Mouse (Mus musculus): ENCODE measurements around the gene Hist2h2ac.
A peak's percentile ranks its signal among the peaks of the same experiment; 100 is the strongest.
"Not testable (repeated sequence)": the region's sequence is repeated elsewhere in the genome, so short reads cannot be mapped to it uniquely, and the experiment has no call there.

Gene Hist2h2ac

DNA sequence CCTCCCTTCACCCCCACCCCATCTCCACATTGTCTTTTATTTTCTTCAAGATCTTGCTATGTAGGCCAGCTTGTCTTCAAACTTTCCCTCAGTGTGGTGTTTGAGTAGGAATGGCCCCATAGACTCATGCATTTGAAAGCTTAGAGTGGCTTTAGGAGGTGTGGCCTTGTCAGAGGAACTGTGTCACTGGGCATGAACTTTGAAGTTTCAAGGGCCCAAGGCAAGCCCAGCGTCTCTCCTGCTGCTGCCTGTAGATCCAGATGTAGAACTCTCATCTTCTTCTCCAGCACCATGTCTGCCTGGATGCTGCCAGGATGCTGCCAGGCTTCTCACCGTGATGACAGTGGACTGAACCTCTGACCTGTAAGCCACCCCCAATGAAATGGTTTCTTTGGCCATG lies 8.1 kb upstream of the Hist2h2ac start:
- no peak for DNase-seq (ENCODE audit: low spot score)

DNA sequence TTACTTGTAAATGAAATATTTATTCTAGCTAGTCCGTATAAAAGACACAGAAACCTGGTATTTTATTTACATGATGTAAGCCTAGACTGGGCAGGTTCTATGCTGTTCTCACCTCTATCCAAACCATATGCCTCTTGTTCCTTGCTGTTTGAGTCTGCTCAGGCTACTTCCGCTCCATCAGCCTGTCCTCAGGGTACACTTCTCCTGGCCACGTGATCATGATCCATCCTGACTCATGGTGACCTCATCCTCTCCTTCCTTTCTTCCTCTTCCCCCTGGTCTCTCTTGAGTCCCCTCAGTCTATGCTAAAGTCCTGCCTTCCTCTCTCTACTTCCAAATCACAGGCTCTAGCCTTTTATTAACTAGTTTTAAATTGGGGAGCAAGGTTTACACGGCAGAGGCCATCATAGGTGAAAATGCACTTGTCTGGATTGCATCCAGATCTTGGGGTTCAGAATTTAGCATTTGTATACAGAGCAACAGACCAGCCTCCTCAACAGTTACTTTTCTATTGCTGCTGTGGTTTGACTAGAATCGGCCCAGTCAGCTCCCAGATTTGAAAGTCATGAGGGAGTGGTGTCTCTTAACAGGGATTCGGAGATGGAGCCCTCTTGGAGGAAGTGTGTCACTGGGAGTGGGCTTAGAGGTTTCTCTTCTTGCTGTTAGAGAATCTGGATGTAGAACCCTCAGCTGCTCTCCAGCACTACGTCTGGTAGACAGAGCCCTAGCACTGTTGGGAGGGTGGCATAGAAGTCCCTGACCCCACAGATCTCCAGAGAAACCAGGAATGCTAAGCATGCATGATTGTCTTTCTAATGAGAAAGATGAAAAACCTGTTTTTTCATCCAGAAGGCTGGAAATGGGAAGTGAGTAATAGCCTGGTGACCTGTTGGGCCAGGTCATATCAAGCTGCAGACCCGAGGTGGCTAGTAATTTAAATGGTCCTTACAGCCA lies 6.3 kb upstream of the Hist2h2ac start:
- DNase-seq (ENCODE audit: low spot score) = no peak

DNA sequence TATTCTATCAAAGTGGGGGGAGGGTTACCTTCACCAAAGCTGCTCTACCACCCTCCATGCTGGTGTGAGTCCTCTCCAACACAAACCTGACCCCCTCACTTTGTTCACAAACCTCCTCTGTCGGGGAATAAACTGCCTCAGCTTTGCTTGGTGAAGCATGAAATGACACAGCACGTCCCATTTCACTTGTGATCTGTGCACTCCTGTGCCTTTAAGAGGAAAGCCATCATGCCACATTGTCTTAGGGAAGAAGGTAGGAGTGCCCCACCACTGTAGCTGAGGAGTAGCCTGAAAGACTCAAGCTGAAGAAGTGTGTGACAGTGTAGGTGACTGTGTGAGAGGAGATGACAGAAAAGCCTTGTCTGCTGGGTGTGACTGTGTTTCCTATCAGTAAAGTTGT lies 4.7 kb upstream of the Hist2h2ac start:
- no peak for DNase-seq (ENCODE audit: low spot score)

DNA sequence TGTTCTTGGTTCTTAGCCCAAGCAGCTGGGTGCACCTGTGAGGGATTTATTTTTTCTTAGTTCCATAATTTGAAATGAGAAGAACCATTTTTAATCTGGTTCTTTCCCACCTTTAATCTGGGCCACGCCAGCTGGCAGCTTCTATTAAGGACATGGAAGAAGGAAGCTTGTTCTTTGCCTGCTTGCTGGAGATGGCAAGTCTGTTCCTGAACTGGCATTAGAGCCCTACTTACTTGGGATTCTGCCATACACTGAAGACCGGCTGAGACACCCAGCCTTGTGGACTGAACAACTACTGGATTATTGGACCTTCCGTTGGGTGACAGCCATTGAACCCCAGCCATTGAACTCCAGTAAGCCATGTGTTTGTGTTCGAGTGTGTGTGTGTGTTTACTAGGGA lies 2.1 kb upstream of the Hist2h2ac start:
- DNase-seq (ENCODE audit: low spot score) = no peak

DNA sequence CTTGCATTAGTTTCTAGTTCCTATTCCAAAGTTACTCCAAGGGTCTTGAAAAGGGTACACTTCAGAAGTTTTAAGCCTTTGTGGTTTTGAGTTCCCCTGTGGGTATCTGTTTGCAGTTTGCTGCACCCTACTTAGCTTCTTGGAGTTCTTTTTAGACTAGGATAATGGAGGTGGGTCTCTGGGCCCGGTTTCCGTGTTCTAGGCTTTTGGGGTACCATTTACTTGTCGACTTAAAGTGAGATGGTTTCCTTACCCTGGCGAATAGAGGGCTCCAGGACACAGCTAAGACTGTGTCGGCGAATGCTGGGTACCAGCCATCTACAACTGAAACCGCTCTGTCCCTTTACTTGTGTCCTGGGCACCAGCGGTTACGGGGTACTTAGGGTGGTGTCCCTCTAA lies 959 bp upstream of the Hist2h2ac start:
- no peak for DNase-seq (ENCODE audit: low spot score)

DNA sequence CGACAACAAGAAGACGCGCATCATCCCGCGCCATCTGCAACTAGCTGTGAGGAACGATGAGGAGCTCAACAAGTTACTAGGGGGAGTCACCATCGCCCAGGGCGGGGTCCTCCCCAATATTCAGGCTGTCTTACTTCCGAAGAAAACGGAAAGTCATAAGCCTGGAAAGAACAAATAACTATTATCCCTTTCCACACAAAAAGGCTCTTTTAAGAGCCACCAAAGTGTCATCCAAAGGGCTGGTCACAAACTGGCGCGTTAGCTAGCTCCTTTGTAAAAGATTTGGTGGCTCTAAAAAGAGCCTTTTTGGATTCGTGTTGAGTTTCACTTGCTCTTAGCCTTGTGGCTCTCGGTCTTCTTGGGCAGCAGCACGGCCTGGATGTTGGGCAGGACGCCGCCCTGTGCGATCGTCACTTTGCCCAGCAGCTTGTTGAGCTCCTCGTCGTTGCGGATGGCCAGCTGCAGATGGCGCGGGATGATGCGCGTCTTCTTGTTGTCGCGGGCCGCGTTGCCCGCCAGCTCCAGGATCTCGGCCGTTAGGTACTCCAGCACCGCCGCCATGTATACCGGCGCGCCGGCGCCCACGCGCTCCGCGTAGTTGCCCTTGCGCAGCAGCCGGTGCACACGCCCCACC lies 432 bp downstream of the Hist2h2ac start:
- DNase-seq (ENCODE audit: low spot score) = peak; percentile 75

DNA sequence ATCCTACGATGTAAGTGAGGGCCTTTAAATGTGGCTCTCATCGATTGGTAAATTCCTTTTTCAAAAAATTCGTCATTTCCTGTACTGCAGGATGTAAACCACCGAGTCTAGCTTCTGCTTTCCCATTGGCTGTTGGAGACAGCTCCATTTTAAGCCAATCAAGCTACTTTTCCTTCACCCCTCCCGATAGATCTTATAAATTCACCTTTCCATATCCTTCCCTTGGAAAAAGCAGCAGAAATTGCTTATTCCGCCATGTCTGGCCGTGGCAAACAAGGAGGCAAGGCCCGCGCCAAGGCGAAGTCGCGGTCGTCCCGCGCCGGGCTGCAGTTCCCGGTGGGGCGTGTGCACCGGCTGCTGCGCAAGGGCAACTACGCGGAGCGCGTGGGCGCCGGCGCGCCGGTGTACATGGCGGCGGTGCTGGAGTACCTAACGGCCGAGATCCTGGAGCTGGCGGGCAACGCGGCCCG lies 984 bp downstream of the Hist2h2ac start, which contains the start of the genes Bola1 and Hist2h2ab:
Bola1 (minus strand) TSS at position 49 of the 470 bp plus-strand sequence.
Hist2h2ab (plus strand) TSS at position 205 of the 470 bp plus-strand sequence.
- DNase-seq (ENCODE audit: low spot score) = peak; percentile 91

DNA sequence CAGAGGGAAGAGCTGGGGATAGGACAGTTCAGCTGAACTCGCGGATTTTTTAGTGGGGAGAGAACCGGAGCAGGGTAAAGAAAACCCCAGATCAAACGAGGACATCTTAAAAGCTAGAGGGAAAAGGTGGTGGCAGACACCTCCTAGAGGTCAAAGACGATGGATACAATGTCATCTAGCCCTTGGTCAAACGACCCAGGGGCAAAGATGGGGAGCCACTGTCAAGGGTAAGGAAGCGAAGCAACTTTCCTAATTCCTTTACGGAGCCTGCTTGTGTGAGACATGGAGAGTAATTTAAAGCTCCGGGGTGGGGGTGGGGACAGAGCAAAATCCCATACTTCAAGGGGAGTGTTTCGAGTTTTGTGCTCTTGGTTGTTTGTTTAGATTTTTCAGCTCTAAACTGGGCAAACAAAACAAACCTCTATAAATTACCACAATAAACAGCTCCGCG lies 1.5 kb downstream of the Hist2h2ac start:
- peak; percentile 72 for DNase-seq (ENCODE audit: low spot score)

DNA sequence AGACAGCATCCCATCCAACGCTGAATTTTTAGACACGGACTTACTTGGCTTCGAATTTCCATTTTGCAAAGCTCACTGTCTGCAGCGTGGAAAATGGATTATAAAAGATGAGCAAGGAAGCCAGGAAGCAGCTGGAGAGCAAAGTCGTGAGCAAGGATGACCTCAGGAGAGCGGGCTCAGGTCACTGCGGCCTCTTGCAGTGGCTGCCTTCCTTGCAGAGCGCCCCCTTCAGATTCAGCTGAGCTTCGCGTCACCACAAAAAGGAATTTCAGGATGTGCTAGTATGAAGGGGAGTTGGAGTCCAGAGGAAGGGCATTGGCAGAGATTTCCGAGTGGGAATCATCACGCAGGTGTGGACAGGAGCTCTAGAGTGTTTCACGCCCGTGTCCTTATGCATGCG lies 11.4 kb downstream of the Hist2h2ac start:
- peak; percentile 46 for DNase-seq (ENCODE audit: low spot score)

DNA sequence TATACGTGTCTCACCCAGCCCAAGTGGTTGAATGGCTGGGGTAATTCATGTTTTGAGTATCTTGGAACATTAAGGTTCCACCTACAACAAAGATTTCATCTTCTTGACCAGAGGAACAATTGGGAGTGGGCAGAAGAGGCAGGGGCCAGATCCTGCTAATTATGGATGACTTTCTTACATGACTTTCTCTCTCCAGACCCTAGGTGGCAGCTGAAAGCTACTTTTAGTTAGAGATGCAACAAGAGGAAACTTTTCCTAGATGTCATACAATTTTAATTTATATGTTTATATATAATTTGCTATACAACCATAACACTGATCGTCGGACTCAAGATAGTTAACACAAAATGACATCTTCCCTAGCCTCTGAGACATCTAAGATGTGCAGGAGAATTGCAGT lies 12.9 kb downstream of the Hist2h2ac start:
- no peak for DNase-seq (ENCODE audit: low spot score)

DNA sequence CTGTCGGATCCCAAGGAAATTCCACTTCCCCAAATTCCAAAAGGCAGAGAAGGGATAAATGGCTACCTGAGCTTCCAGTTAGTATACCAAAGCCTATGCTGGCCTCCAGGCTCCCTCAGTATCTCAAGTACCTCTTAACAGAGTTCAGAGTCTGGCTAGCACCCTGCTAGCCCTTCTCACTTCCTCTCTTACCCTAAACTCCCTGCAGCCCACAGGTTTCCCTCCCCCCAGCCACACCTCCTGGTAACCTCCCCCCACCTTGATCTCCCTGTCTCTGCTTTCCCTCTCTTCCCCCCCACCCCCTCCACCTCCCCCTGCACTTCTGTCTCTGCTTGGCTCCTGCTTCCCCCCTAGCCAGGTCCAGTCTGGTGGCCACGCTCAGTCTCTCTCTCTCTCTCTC lies 20.9 kb downstream of the Hist2h2ac start:
- no peak for DNase-seq (ENCODE audit: low spot score)

DNA sequence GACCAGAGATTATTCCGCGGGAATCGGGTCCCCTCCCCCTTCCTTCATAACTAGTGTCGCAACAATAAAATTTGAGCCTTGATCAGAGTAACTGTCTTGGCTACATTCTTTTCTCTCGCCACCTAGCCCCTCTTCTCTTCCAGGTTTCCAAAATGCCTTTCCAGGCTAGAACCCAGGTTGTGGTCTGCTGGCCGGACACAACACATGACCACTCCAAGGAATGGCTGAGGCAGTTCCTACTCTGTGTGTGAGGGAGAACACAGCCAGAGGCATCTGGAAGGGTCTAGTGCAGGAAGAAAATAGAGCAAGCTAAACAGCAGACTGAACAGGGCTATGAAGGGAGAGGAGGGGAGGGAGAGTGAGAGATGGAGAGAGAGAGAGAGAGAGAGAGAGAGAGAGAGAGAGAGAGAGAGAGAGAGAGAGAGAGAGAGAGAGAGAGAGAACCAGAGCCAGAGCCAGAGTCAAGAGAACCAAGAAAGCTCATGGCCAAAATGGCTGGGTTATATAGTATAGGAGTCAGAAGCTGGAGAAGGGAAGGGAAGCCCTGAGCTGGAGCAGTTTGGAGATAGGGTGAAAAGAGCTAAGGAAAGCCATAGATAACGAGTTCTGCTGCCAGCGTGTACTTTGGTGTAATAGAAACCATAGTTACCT lies 22.0 kb downstream of the Hist2h2ac start:
- not testable (repeated sequence) for DNase-seq (ENCODE audit: low spot score)

DNA sequence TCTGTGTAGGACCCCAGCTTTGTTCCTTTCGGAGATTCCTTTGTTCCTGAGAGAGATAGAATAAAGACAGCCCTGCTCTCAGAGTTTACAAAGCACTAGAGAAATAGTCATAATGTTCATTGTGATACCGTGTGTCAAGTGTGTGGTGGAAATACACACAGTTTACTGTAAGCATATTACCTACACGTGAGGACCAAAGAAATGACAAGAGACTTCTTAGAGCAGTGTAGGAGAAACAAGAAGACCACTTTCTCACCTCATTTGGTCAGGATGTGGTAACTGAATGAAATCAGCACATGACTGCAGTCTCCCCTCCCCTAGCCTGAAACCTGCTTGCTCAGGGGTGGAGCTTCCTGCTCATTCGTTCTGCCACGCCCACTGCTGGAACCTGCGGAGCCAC lies 22.5 kb downstream of the Hist2h2ac start:
- peak; percentile 55 for DNase-seq (ENCODE audit: low spot score)

DNA sequence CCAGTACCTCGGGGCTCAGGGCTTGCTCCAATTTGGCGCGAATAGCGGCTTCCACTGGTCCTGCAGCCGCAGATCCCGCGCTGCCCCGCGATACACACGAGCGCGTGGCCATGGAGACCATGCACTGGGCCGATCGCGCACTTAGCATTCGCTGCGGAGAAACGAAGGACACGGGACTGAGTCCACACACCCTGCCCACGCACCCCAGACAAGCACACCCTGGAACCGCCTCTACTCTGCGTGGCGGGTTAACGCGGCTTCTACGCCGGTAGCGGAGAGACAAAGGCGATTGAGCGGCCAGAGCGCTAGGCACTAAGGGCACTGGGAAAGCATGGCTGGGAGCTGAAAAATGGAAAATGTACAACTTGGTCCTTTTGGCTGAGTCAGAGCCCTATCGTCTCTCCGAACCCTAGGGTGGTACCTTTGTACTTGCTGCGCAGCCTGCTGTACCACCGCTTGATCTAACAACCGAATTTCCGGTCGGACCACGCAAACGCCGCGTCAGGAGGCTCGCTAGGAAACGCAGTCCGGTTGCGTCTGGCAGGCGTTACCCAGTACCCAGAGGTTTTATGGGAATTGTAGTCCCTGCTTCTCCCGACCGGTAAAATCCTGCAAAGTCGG lies 23.4 kb downstream of the Hist2h2ac start:
- peak; percentile 95 for DNase-seq (ENCODE audit: low spot score)

DNA sequence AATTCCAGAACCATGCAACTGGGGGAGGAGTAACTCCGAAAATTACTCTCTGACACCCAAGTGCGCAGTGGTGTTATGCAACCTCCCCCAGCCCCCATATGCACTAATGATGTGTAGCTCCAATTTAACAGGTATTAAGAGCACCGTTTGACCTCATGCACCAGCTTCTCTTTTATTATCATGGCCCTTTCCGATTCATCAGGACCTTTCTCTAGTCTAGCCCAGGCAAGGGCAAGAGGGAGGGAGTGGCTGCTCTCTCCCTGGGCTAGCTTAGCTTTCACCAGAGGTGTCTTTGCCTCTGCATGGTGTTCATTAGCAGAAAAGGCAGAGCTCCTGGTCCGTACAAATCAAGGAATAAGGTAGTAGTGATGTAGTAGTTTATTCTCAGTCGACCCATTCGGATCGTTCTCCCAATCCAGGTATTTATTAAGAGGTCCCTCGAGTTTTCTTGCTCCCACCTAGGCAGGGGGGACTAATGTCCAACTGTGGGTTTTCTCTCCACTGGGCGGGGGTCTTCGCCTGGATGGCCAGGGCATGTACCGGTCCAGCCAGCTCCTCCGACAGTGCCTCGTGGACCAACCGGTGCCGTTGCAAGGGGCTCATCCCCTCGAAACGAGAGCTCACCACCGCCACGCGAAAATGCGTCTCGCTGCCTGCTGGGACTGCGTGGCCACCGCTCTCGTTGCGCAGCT lies 24.1 kb downstream of the Hist2h2ac start:
- peak; percentile 12 for DNase-seq (ENCODE audit: low spot score)

DNA sequence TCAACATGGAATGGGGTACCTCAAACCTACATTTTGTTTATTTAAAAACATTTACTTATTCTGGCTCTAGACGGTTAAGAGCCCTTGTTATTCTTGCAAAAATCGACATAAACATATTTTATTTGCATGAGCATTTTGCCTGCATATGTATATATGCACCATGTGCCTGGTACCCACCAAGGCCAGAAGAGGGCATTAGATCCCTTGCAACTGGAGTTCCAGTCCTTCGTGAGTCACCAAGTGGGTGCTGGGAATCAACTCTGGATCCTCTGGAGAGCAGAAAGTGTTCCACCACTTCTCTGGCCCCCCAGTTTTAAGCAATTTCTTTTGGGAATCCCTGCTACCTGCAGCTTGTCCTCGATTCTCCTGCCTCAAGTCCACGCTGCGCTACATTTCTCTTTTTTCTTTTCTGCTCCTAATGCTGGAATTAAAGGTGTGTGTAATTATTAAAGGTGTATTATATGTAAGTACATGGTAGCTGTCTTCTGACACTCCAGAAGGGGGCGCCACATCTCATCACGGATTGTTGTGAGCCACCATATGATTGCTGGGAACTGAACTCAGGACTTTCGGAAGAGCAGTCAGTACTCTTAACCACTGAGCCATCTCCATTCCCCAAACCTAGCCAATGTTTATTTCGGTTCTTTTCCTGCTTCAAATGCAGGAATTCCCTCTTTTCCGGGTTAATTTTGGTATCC lies 24.9 kb downstream of the Hist2h2ac start:
- DNase-seq (ENCODE audit: low spot score) = no peak

DNA sequence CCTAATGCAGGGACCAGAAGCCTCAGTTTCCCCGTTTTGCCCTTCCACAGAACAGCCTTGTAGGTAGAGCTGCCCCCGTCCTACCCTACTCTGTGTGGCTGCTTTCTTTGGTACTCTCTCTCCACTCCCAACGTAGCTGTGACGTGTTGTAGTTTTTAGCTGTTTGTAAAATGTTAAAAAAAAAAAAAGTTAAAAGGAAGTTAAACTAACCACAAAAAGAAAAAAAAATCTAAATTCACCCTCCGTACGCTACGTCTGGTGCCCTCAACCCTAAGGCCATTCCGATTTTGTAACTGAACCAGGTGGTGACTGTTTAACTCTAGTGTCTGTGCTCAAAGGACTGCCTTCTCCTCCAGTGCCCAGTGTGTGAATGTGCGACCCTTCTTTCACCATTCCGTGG lies 25.7 kb downstream of the Hist2h2ac start:
- no peak for DNase-seq (ENCODE audit: low spot score)

DNA sequence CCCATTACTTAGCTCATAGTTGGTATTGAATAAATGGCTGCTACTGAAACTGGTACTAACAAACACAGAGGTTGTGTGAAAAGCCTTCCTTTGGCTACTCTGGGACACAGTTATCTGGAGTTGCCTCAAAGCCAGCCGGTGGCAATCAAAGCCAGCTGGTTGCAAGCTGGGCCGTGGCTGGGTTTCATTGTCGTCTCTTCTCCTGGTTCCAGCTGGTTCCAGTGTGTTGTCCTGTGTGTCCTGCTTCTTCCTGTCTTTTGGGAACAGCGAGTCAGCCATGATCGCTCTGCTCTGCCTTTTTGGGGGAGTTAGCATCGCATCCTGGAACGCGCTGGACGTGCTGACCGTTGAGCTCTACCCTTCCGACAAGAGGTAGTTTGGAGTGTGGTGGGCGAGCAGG lies 27.7 kb downstream of the Hist2h2ac start:
- no peak for DNase-seq (ENCODE audit: low spot score)

DNA sequence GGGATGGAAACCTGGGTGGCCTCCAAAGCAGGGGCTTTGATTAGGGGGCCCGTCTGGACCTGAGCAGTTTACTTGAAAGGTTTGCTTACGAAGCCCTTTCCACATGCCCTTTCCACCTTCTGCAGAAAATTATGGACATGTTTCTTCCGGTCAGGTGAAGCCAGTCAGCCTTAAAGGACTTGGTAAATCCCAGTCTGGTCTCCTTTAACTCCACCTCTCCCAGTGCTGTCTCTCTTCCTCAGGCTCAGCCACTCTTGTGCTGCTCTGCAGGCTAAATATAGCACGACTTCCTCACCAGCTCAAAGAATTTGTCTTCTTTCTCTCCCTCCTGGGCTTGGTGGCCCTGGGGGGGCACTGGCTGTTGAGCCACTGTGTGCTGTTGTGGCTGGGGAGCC lies 38.3 kb downstream of the Hist2h2ac start:
- peak; percentile 5 for DNase-seq (ENCODE audit: low spot score)

DNA sequence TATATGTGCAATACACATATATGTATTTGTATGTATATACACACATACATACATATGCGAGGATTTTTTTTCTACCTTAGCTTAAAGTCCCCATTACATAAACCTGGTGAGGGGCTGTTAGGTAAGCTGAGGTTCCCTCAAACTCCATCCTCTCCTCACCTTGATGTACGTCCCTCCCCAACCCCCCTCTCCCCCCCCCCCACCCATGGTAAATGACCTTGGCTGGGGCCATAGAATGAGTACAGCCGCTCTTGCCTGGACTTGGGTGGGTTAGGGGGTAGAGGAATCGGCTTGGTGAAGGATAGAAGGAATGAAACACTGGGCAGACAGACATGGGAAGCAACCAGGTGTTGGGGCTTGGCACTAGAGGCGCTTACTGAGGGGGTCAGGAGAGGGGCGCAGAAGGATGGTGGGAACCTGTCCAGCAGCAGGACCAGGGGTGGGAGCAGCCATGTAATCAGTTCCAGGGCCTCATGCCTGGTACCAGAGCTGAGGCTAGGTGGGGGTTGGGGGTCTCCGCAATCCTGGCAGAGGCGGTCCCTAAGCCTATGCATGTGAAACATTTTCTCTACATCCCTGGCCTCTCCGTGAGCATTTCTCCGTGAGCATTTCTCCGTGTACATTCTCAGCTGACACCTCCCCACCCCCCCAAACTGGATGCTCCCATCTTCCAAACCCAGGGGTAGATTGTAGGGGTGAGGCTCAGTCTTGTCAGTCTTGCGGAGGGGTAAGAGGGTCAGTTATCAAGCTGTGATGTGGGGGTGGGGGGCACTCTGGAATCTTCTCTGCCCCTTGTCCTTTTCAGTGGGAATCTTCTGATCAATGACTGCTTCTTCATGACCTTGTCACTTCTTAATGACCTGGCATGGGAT lies 38.9 kb downstream of the Hist2h2ac start:
- DNase-seq (ENCODE audit: low spot score) = peak; percentile 9
